Mouse (Mus musculus) MEL (cell line): Measurements from ENCODE around the gene Slc28a3. TPM values are rescaled to one million over a fixed set of nuclear protein-coding genes. Genes with fewer than 3 reads are reported as not detected.

Experiments
- DNase-seq: peaks from one replicate; pipeline ENCODE4 v3.0.0; 2011; ENCODE audit warnings: low read depth, low spot score
- H3K27ac ChIP-seq: 2 replicates; pipeline ENCODE4 v1.5.1; 2012; ENCODE audit warnings: low read depth, mild to moderate bottlenecking, control low read depth, low read length, moderate library complexity; ENCODE audit not compliant: control insufficient read depth
- H3K27me3 ChIP-seq, 2 experiments: fragments of 150-350 bp in 1 of 2; sonication (generic) in 1 of 2; 2 replicates each; pipeline ENCODE4 v1.6.1; 2012; ENCODE audit warnings: low read length in 2 of 2, mild to moderate bottlenecking in 2 of 2, improper control_type of control experiment in 1 of 2, moderate library complexity in 1 of 2; ENCODE audit not compliant: insufficient read depth in 2 of 2, control insufficient read depth in 1 of 2
- H3K36me3 ChIP-seq, 2 experiments: 2 replicates each; pipeline ENCODE4 v1.6.1; 2012 to 2014; ENCODE audit warnings: low read length in 2 of 2, improper control_type of control experiment in 1 of 2, inconsistent platforms in 1 of 2, mild to moderate bottlenecking in 1 of 2; ENCODE audit not compliant: insufficient read depth in 2 of 2, control insufficient read depth in 1 of 2
- H3K4me1 ChIP-seq, 2 experiments: fragments of 150-350 bp in 1 of 2; sonication (generic) in 1 of 2; 2 replicates each; pipeline ENCODE4 v1.6.1; 2012; ENCODE audit warnings: low read length in 2 of 2, improper control_type of control experiment in 1 of 2, mild to moderate bottlenecking in 1 of 2; ENCODE audit not compliant: insufficient read depth in 2 of 2, control insufficient read depth in 1 of 2
- H3K4me3 ChIP-seq, 2 experiments: fragments of 150-350 bp in 1 of 2; sonication (generic) in 1 of 2; 2 replicates each; pipeline ENCODE4 v1.5.1; 2012; ENCODE audit warnings: low read depth in 2 of 2, low read length in 2 of 2, mild to moderate bottlenecking in 2 of 2, moderate library complexity in 2 of 2, control low read depth in 1 of 2, improper control_type of control experiment in 1 of 2; ENCODE audit not compliant: control insufficient read depth in 1 of 2, insufficient read depth in 1 of 2
- H3K79me2 ChIP-seq: 2 replicates; pipeline ENCODE4 v1.6.1; 2012; ENCODE audit warnings: mild to moderate bottlenecking, low read length, moderate library complexity; ENCODE audit not compliant: control insufficient read depth, poor library complexity, insufficient read depth
- H3K9ac ChIP-seq: 2 replicates; pipeline ENCODE4 v1.6.1; 2012; ENCODE audit warnings: low read depth, mild to moderate bottlenecking, control low read depth, low read length, moderate library complexity; ENCODE audit not compliant: control insufficient read depth, poor library complexity, severe bottlenecking
- H3K9me3 ChIP-seq: fragments of 150-350 bp; sonication (generic); replicated peaks from 2 replicates; pipeline ENCODE4 v1.6.1; 2012; ENCODE audit warnings: mild to moderate bottlenecking, low read length, improper control_type of control experiment, moderate library complexity; ENCODE audit not compliant: insufficient read depth
- BHLHE40 ChIP-seq: IDR thresholded peaks from 2 replicates; pipeline ENCODE4 v1.6.1; 2012; ENCODE audit warnings: low read depth, mild to moderate bottlenecking, inconsistent platforms, low read length, improper control_type of control experiment, borderline replicate concordance
- CHD1 ChIP-seq: IDR thresholded peaks from 2 replicates; pipeline ENCODE4 v1.6.1; 2012; ENCODE audit warnings: low read depth, mild to moderate bottlenecking, inconsistent platforms, low read length, improper control_type of control experiment
- CHD2 ChIP-seq: IDR thresholded peaks from 2 replicates; pipeline ENCODE4 v1.6.1; 2011; ENCODE audit warnings: low read length, improper control_type of control experiment
- EP300 ChIP-seq, 2 experiments: IDR thresholded peaks; 2 replicates each; pipeline ENCODE4 v1.6.1; 2011; ENCODE audit warnings: improper control_type of control experiment in 2 of 2, low read length in 2 of 2, low read depth in 1 of 2, mild to moderate bottlenecking in 1 of 2
- ETS1 ChIP-seq: IDR thresholded peaks from 2 replicates; pipeline ENCODE4 v1.6.1; 2012; ENCODE audit warnings: low read depth, mild to moderate bottlenecking, inconsistent platforms, low read length, improper control_type of control experiment, moderate library complexity
- GABPA ChIP-seq: IDR thresholded peaks from 2 replicates; pipeline ENCODE4 v1.6.1; 2012; ENCODE audit warnings: low read depth, mild to moderate bottlenecking, inconsistent platforms, low read length, improper control_type of control experiment, moderate library complexity
- GATA1 ChIP-seq: IDR thresholded peaks from 2 replicates; pipeline ENCODE4 v1.6.1; 2011; ENCODE audit warnings: low read depth, low read length, improper control_type of control experiment
- HCFC1 ChIP-seq: IDR thresholded peaks from 2 replicates; pipeline ENCODE4 v1.6.1; 2012; ENCODE audit warnings: low read depth, mild to moderate bottlenecking, inconsistent platforms, low read length, improper control_type of control experiment, moderate library complexity
- JUND ChIP-seq: IDR thresholded peaks from 2 replicates; pipeline ENCODE4 v1.6.1; 2011; ENCODE audit warnings: low read depth, mild to moderate bottlenecking, improper control_type of control experiment, low read length
- KAT2A ChIP-seq: conservative IDR thresholded peaks from 2 replicates; pipeline ENCODE4 v1.6.1; 2012; ENCODE audit warnings: low read depth, low read length, improper control_type of control experiment, inconsistent platforms
- MAFK ChIP-seq: IDR thresholded peaks from 2 replicates; pipeline ENCODE4 v1.6.1; 2011; ENCODE audit warnings: low read depth, mild to moderate bottlenecking, low read length, improper control_type of control experiment, borderline replicate concordance
- MAX ChIP-seq: IDR thresholded peaks from 2 replicates; pipeline ENCODE4 v1.6.1; 2011; ENCODE audit warnings: low read length, improper control_type of control experiment
- MAZ ChIP-seq: IDR thresholded peaks from 2 replicates; pipeline ENCODE4 v1.6.1; 2012; ENCODE audit warnings: low read depth, mild to moderate bottlenecking, inconsistent platforms, low read length, improper control_type of control experiment
- MEF2A ChIP-seq: IDR thresholded peaks from 2 replicates; pipeline ENCODE4 v1.6.1; 2014; ENCODE audit warnings: low read depth, mild to moderate bottlenecking, inconsistent platforms, low read length, improper control_type of control experiment; ENCODE audit not compliant: poor library complexity, insufficient replicate concordance, severe bottlenecking; ENCODE audit errors: extremely low read depth
- MXI1 ChIP-seq: IDR thresholded peaks from 2 replicates; pipeline ENCODE4 v1.6.1; 2011; ENCODE audit warnings: mild to moderate bottlenecking, low read depth, low read length, improper control_type of control experiment
- NELFE ChIP-seq: IDR thresholded peaks from 2 replicates; pipeline ENCODE4 v1.6.1; 2011; ENCODE audit warnings: low read depth, low read length, improper control_type of control experiment
- POLR2A ChIP-seq, 2 experiments: IDR thresholded peaks; 2 replicates each; pipeline ENCODE4 v1.6.1; 2011 to 2012; ENCODE audit warnings: low read length in 2 of 2, mild to moderate bottlenecking in 2 of 2, control low read depth in 1 of 2, improper control_type of control experiment in 1 of 2, low read depth in 1 of 2, moderate library complexity in 1 of 2; ENCODE audit not compliant: control insufficient read depth in 1 of 2, insufficient read depth in 1 of 2, poor library complexity in 1 of 2
- POLR2AphosphoS2 ChIP-seq: IDR thresholded peaks from 2 replicates; pipeline ENCODE4 v1.6.1; 2011; ENCODE audit warnings: low read length, improper control_type of control experiment
- RCOR1 ChIP-seq: IDR thresholded peaks from 2 replicates; pipeline ENCODE4 v1.6.1; 2012; ENCODE audit warnings: low read depth, mild to moderate bottlenecking, inconsistent platforms, low read length, improper control_type of control experiment
- SIN3A ChIP-seq: IDR thresholded peaks from 2 replicates; pipeline ENCODE4 v1.6.1; 2012; ENCODE audit warnings: low read length, improper control_type of control experiment, inconsistent platforms
- SMC3 ChIP-seq: IDR thresholded peaks from 2 replicates; pipeline ENCODE4 v1.6.1; 2011; ENCODE audit warnings: low read depth, low read length, improper control_type of control experiment
- TAL1 ChIP-seq: IDR thresholded peaks from 2 replicates; pipeline ENCODE4 v1.6.1; 2012; ENCODE audit warnings: mild to moderate bottlenecking, inconsistent platforms, low read length, moderate library complexity, mixed read lengths
- TCF12 ChIP-seq: IDR thresholded peaks from 2 replicates; pipeline ENCODE4 v1.6.1; 2014; ENCODE audit warnings: low read depth, mild to moderate bottlenecking, inconsistent platforms, low read length, improper control_type of control experiment, moderate library complexity
- UBTF ChIP-seq: IDR thresholded peaks from 2 replicates; pipeline ENCODE4 v1.6.1; 2012; ENCODE audit warnings: low read depth, mild to moderate bottlenecking, inconsistent platforms, low read length, improper control_type of control experiment, moderate library complexity, borderline replicate concordance; ENCODE audit not compliant: insufficient read depth
- USF2 ChIP-seq, 2 experiments: IDR thresholded peaks; 2 replicates each; pipeline ENCODE4 v1.6.1; 2011 to 2012; ENCODE audit warnings: improper control_type of control experiment in 2 of 2, low read length in 2 of 2, borderline replicate concordance in 1 of 2, inconsistent platforms in 1 of 2, low read depth in 1 of 2, mild to moderate bottlenecking in 1 of 2; ENCODE audit not compliant: insufficient read depth in 1 of 2
- ZMIZ1 ChIP-seq: IDR thresholded peaks from 2 replicates; pipeline ENCODE4 v1.6.1; 2012; ENCODE audit warnings: low read depth, mild to moderate bottlenecking, inconsistent platforms, low read length, improper control_type of control experiment, moderate library complexity
- polyA plus RNA-seq, 2 experiments: library from polyadenylated mRNA; stranded (reverse) in 1 of 2; unstranded in 1 of 2; fragments of >175 nt in 1 of 2; fragments of >200 nt in 1 of 2; gene quantifications; 2 replicates each; pipeline versions ENCODE4 v1.2.1 to v1.2.4; 2012; ENCODE audit warnings: low replicate concordance in 2 of 2, low read depth in 1 of 2; ENCODE audit not compliant: insufficient read length in 2 of 2, insufficient read depth in 1 of 2, missing spikeins in 1 of 2
- total RNA-seq: library from RNA; depleted of rRNA; stranded (reverse); fragments of 300-350 nt; gene quantifications from 2 replicates; pipeline ENCODE4 v1.2.3, GENCODE M21; 2012

Slc28a3 gene
- total and polyA plus RNA-seq, 3 experiments: 1.4 TPM; not detected in 2

DNA sequence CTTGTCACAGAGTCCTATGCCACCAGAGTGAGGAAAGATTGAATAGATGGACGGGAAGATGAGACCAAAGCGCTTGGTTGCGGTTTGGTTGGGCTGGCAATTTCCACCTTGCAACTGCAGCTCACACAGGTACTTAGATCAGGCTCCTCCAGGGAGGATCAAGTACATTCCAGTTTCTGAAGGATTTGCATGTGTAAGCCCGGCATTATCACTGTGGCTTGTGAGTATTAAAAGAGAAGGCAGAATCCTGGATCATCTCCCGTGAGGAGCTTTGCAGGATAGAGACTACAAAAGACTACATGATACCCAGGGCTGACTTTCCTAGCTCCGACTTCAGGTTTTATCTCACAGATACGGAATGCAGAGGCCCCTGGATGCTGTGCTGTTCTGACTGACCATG lies 71.7 kb downstream of the Slc28a3 start:
- peaks cover 7% of the 10 kb centered on the region; the same call in 1 of the 2 replicates for H3K79me2 ChIP-seq
- peak overlapping the region; percentile 100 for H3K27ac ChIP-seq
- H3K4me3 ChIP-seq: no peak overlapping the region
- no peak overlapping the region for H3K9ac ChIP-seq
- peaks cover 0 to 63% of the 10 kb centered on the region in 2 experiments; a peak in 2 of 4 replicates for H3K36me3 ChIP-seq
- TF ChIP-seq HCFC1 (no peak), MAZ (no peak), EP300 (IDR thresholded peaks at IDR 0.05; ENCODE audit: low read depth in 1 of 2, low read length in 2 of 2) (no peak), MAFK (no peak), UBTF (no peak), BHLHE40 (no peak), CHD1 (no peak), GABPA (no peak), POLR2A (IDR thresholded peaks at IDR 0.05; ENCODE audit: control insufficient read depth in 1 of 2, insufficient read depth in 1 of 2, low read depth in 1 of 2, low read length in 2 of 2, poor library complexity in 1 of 2) (no peak)
- H3K9me3 ChIP-seq: no peaks in the 10 kb centered on the region
- no peak for DNase-seq
- no peaks in the 10 kb centered on the region for H3K27me3 ChIP-seq
- peaks cover 35 to 64% of the 10 kb centered on the region in 2 experiments for H3K4me1 ChIP-seq

DNA sequence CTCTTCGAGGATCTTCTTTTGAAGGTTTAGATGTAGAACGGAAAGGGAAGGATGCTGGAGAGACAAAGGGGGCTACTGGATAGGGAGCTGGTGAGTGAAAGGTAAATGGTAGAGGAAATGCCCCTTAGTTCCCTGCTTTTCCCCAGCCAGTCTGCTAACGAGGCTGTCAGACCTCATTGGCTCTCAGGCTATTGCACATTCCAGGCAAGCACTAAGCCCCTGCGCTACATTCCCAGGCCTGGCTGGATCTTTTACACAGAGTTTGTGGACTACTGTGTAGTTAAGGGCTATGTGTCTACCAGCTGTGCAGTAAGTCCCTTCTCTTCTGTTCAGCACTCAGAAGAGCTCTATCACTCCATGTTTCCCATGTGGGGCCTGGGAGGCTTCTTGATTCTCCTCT lies 72.3 kb downstream of the Slc28a3 start:
- Histone ChIP-seq H3K4me3 (peak overlapping the region in 1 of 2 experiments; percentile 7; a peak in 2 of 4 replicates), H3K9me3 (no peaks in the 10 kb centered on the region), H3K79me2 (peaks cover 6% of the 10 kb centered on the region; the same call in 1 of the 2 replicates), H3K4me1 (peaks cover 35 to 65% of the 10 kb centered on the region in 2 experiments), H3K9ac (peak overlapping the region; percentile 63), H3K27ac (peak overlapping the region; percentile 100), H3K27me3 (no peaks in the 10 kb centered on the region), H3K36me3 (peaks cover 0 to 65% of the 10 kb centered on the region in 2 experiments; a peak in 2 of 4 replicates)
- DNase-seq: no peak
- peak; percentile 4; the same call in 1 of the 2 replicates for TF ChIP-seq ZMIZ1
- TF ChIP-seq KAT2A: no peak

DNA sequence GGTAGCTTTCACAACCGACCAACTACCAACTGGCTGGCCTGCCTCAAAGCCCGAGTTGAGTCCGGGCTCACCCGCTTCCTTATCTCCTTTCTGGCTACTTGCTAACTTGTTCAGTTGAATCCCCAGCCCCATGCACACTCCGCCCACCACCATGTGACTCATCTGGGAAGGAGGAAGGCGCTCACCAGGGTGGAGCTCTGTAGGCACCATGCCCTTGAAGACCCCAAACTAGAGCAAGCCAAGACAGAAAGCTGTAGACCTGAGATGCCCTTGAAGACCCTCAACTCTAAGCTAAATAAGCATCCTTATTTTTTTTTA lies 72.8 kb downstream of the Slc28a3 start:
- DNase-seq: peak; percentile 95
- peaks cover 2% of the 10 kb centered on the region; the same call in 1 of the 2 replicates for H3K79me2 ChIP-seq
- peaks cover 0 to 65% of the 10 kb centered on the region in 2 experiments; a peak in 2 of 4 replicates for H3K36me3 ChIP-seq
- H3K4me1 ChIP-seq: peaks cover 35 to 63% of the 10 kb centered on the region in 2 experiments
- H3K9ac ChIP-seq: peak overlapping the region; percentile 87
- H3K27ac ChIP-seq: peak overlapping the region; percentile 100
- H3K27me3 ChIP-seq: no peaks in the 10 kb centered on the region
- H3K4me3 ChIP-seq: peak overlapping the region; percentile 7 to 30; a peak in 3 of 4 replicates
- H3K9me3 ChIP-seq: no peaks in the 10 kb centered on the region
- TF ChIP-seq MAX (peak; percentile 94), SIN3A (peak; percentile 65), MAZ (no peak), CHD2 (no peak; the same call in 1 of the 2 replicates), JUND (no peak), MXI1 (peak; percentile 82), USF2 (IDR thresholded peaks at IDR 0.05; ENCODE audit: borderline replicate concordance in 1 of 2, insufficient read depth in 1 of 2, low read depth in 1 of 2, low read length in 2 of 2) (peak in 1 of 2 experiments; percentile 64; a peak in 1 of 4 replicates), GATA1 (peak; percentile 79), RCOR1 (no peak), TAL1 (no peak), TCF12 (peak; percentile 70), MEF2A (no peak), NELFE (peak; percentile 83), POLR2AphosphoS2 (peak; percentile 88), SMC3 (no peak), ETS1 (peak; percentile 78), HCFC1 (peak; percentile 58)
